Mouse (Mus musculus) liver, embryonic 16.5 days (tissue): ENCODE results near the gene Gfra4. TPM values are rescaled to one million over a fixed set of nuclear protein-coding genes. Genes with fewer than 3 reads are reported as not detected.
"Not testable (repeated sequence)": the region's sequence is repeated elsewhere in the genome, so short reads cannot be mapped to it uniquely, and the experiment has no call there.

Experiments used
- ATAC-seq: fragments of 200-750 bp; cut with Nextera tagmentation; 2 replicates; pipeline ENCODE4 v1.8.0; 2017; ENCODE audit warnings: low read depth, mild to moderate bottlenecking, moderate number of reproducible peaks, moderate library complexity
- H3K27ac ChIP-seq: fragments of 300-500 bp; sonication (generic); 2 replicates; pipeline ENCODE4 v1.5.1; 2014; ENCODE audit warnings: mild to moderate bottlenecking, low read length
- H3K27me3 ChIP-seq: fragments of 300-500 bp; sonication (generic); 2 replicates; pipeline ENCODE4 v1.6.1; 2014; ENCODE audit warnings: low read depth, low read length, mixed read lengths; ENCODE audit not compliant: control insufficient read depth, insufficient read depth
- H3K36me3 ChIP-seq: fragments of 300-500 bp; sonication (generic); 2 replicates; pipeline ENCODE4 v1.6.1; 2014; ENCODE audit warnings: mild to moderate bottlenecking; ENCODE audit not compliant: control insufficient read depth, insufficient read depth
- H3K4me1 ChIP-seq: fragments of 300-500 bp; sonication (generic); 2 replicates; pipeline ENCODE4 v1.6.1; 2014; ENCODE audit warnings: low read depth, low read length, mixed read lengths; ENCODE audit not compliant: control insufficient read depth
- H3K4me2 ChIP-seq: fragments of 300-500 bp; sonication (generic); 2 replicates; pipeline ENCODE4 v1.6.1; 2014; ENCODE audit warnings: low read depth, low read length, mixed read lengths
- H3K4me3 ChIP-seq: fragments of 300-500 bp; sonication (generic); 2 replicates; pipeline ENCODE4 v1.5.1; 2014; ENCODE audit warnings: low read depth, mild to moderate bottlenecking, low read length
- H3K9ac ChIP-seq: fragments of 300-500 bp; sonication (generic); 2 replicates; pipeline ENCODE4 v1.6.1; 2014; ENCODE audit warnings: low read depth, low read length
- H3K9me3 ChIP-seq: fragments of 300-500 bp; sonication (generic); replicated peaks from 2 replicates; pipeline ENCODE4 v1.6.1; 2016; ENCODE audit warnings: low read length; ENCODE audit not compliant: control insufficient read depth
- WGBS: fragments of 180-500 bp; shearing (Covaris S2); extraction: QIAGEN DNeasy Blood & Tissue Kit; methylation state at CpG from one replicate; pipeline ENCODE4 v1.1.7; 2014; ENCODE audit not compliant: insufficient replicate concordance; 5-methylcytosine and 5-hydroxymethylcytosine counted together
- polyA plus RNA-seq: library from polyadenylated mRNA; unstranded; fragments of >200 nt; fragmentation: Nextera tagmentation; extraction: Ambion mirVana; gene quantifications from 2 replicates; pipeline ENCODE4 v1.2.1, GENCODE M21; 2015

Gene Gfra4
- polyA plus RNA-seq, 1 experiment from 2014 or later: 0.18 TPM

- 68% methylated on average over 5 of the region's 5 CpGs for WGBS
- ATAC-seq: no peak
- peaks cover 64% of the 10 kb centered on the region for H3K27me3 ChIP-seq
Observed at GRCm38 (mm10) chr2:131038675-131039074, 4.2 kb downstream of the Gfra4 start.

GRCm38 (mm10) chr2:131038197-131038596 lies 4.7 kb downstream of the Gfra4 start:
- WGBS: 82% methylated on average over 6 of the region's 6 CpGs
- no peak overlapping the region for H3K27ac ChIP-seq
- no peak overlapping the region for H3K4me2 ChIP-seq
- no peaks in the 10 kb centered on the region for H3K9me3 ChIP-seq
- H3K36me3 ChIP-seq: no peaks in the 10 kb centered on the region
- peaks cover 62% of the 10 kb centered on the region for H3K27me3 ChIP-seq
- H3K4me1 ChIP-seq: no peaks in the 10 kb centered on the region; the same call in none of the 2 replicates
- no peak overlapping the region for H3K9ac ChIP-seq
- H3K4me3 ChIP-seq: no peak overlapping the region
- no peak for ATAC-seq

More at GRCm38 (mm10) chr2:131038675-131039074, 4.2 kb downstream of the Gfra4 start:
- H3K4me1 ChIP-seq: no peaks in the 10 kb centered on the region; the same call in none of the 2 replicates
- no peak overlapping the region for H3K4me2 ChIP-seq
- H3K36me3 ChIP-seq: no peaks in the 10 kb centered on the region
- H3K9me3 ChIP-seq: no peaks in the 10 kb centered on the region
- no peak overlapping the region for H3K9ac ChIP-seq
- no peak overlapping the region for H3K4me3 ChIP-seq
- no peak overlapping the region for H3K27ac ChIP-seq

GRCm38 (mm10) chr2:131037226-131037990 lies 5.5 kb downstream of the Gfra4 start:
- Histone ChIP-seq H3K4me1 (no peaks in the 10 kb centered on the region; the same call in none of the 2 replicates), H3K27me3 (peaks cover 54% of the 10 kb centered on the region), H3K9ac (no peak overlapping the region), H3K4me2 (no peak overlapping the region), H3K36me3 (no peaks in the 10 kb centered on the region), H3K27ac (no peak overlapping the region), H3K4me3 (no peak overlapping the region), H3K9me3 (no peaks in the 10 kb centered on the region)
- 45% methylated on average over 17 of the region's 17 CpGs for WGBS
- ATAC-seq: no peak

GRCm38 (mm10) chr2:131036757-131037156 lies 6.1 kb downstream of the Gfra4 start:
- H3K4me1 ChIP-seq: peaks cover 3% of the 10 kb centered on the region
- no peak overlapping the region for H3K4me3 ChIP-seq
- H3K27me3 ChIP-seq: peaks cover 47% of the 10 kb centered on the region
- ATAC-seq: no peak
- no peaks in the 10 kb centered on the region for H3K9me3 ChIP-seq
- no peak overlapping the region for H3K9ac ChIP-seq
- no peak overlapping the region for H3K4me2 ChIP-seq
- H3K36me3 ChIP-seq: no peaks in the 10 kb centered on the region
- no peak overlapping the region for H3K27ac ChIP-seq

GRCm38 (mm10) chr2:131036343-131036742 lies 6.5 kb downstream of the Gfra4 start:
- H3K27me3 ChIP-seq: peaks cover 43% of the 10 kb centered on the region
- H3K9ac ChIP-seq: no peak overlapping the region
- H3K4me3 ChIP-seq: no peak overlapping the region
- WGBS: 68% methylated on average over 2 of the region's 2 CpGs
- peaks cover 3% of the 10 kb centered on the region for H3K4me1 ChIP-seq
- H3K36me3 ChIP-seq: no peaks in the 10 kb centered on the region
- ATAC-seq: no peak
- H3K4me2 ChIP-seq: no peak overlapping the region
- no peak overlapping the region for H3K27ac ChIP-seq
- H3K9me3 ChIP-seq: no peaks in the 10 kb centered on the region

GRCm38 (mm10) chr2:131031406-131031805 lies 11.5 kb downstream of the Gfra4 start:
- ATAC-seq: peak; percentile 67
- H3K27me3 ChIP-seq, H3K9me3 ChIP-seq, H3K4me2 ChIP-seq, H3K9ac ChIP-seq, H3K4me3 ChIP-seq, H3K36me3 ChIP-seq, H3K27ac ChIP-seq: not testable (repeated sequence)
- peaks cover 13% of the 10 kb centered on the region for H3K4me1 ChIP-seq
- WGBS: 13% methylated on average over 1 of the region's 1 CpGs

- H3K27ac ChIP-seq: no peak overlapping the region
- H3K4me1 ChIP-seq: peaks cover 13% of the 10 kb centered on the region
- H3K4me3 ChIP-seq: no peak overlapping the region
- WGBS: 73% methylated on average over 1 of the region's 1 CpGs
- H3K36me3 ChIP-seq: no peaks in the 10 kb centered on the region; the same call in 1 of the 2 replicates
- H3K4me2 ChIP-seq: no peak overlapping the region
- no peaks in the 10 kb centered on the region for H3K9me3 ChIP-seq
- ATAC-seq: no peak
- no peak overlapping the region; the same call in 1 of the 2 replicates for H3K9ac ChIP-seq
- H3K27me3 ChIP-seq: 0 out of 2 replicates have a peak, but pooled peaks cover 3% of the 10 kb centered on the region
Observed at GRCm38 (mm10) chr2:131030998-131031397, 11.9 kb downstream of the Gfra4 start.

- no peak overlapping the region for H3K4me3 ChIP-seq
- H3K27me3 ChIP-seq: 0 out of 2 replicates have a peak, but pooled peaks cover 2% of the 10 kb centered on the region
- H3K36me3 ChIP-seq: no peaks in the 10 kb centered on the region; the same call in 1 of the 2 replicates
- WGBS: 80% methylated on average over 2 of the region's 2 CpGs
- no peaks in the 10 kb centered on the region for H3K9me3 ChIP-seq
- H3K9ac ChIP-seq: no peak overlapping the region
- H3K27ac ChIP-seq: no peak overlapping the region
- H3K4me2 ChIP-seq: no peak overlapping the region
- ATAC-seq: no peak
- peaks cover 13% of the 10 kb centered on the region for H3K4me1 ChIP-seq
Observed at GRCm38 (mm10) chr2:131030561-131030960, 12.3 kb downstream of the Gfra4 start.
